Mouse (Mus musculus) hindbrain, embryonic 12.5 days (tissue): ENCODE results near the gene Gpd2. TPM values are rescaled to one million over a fixed set of nuclear protein-coding genes. Genes with fewer than 3 reads are reported as not detected.

Experiments used
- ATAC-seq: fragments of 200-750 bp; cut with Nextera tagmentation; 2 replicates; pipeline ENCODE4 v1.8.0; 2017; ENCODE audit warnings: moderate TSS enrichment; ENCODE audit not compliant: low FRiP score
- H3K27ac ChIP-seq: fragments of 300-500 bp; sonication (generic); 2 replicates; pipeline ENCODE4 v1.5.1; 2016; ENCODE audit warnings: mild to moderate bottlenecking
- H3K27me3 ChIP-seq: fragments of 300-500 bp; sonication (generic); 2 replicates; pipeline ENCODE4 v1.6.1; 2016; ENCODE audit warnings: mild to moderate bottlenecking
- H3K36me3 ChIP-seq: fragments of 300-500 bp; sonication (generic); 2 replicates; pipeline ENCODE4 v1.6.1; 2016; ENCODE audit warnings: mild to moderate bottlenecking
- H3K4me1 ChIP-seq: fragments of 300-500 bp; sonication (generic); 2 replicates; pipeline ENCODE4 v1.6.1; 2016
- H3K4me2 ChIP-seq: fragments of 300-500 bp; sonication (generic); replicated peaks from 2 replicates; pipeline ENCODE4 v1.6.1; 2016; ENCODE audit warnings: mild to moderate bottlenecking
- H3K4me3 ChIP-seq: fragments of 300-500 bp; sonication (generic); 2 replicates; pipeline ENCODE4 v1.5.1; 2016; ENCODE audit warnings: mild to moderate bottlenecking
- H3K9ac ChIP-seq: fragments of 300-500 bp; sonication (generic); 2 replicates; pipeline ENCODE4 v1.6.1; 2016; ENCODE audit warnings: mild to moderate bottlenecking, moderate library complexity
- H3K9me3 ChIP-seq: fragments of 300-500 bp; sonication (generic); replicated peaks from 2 replicates; pipeline ENCODE4 v1.6.1; 2016; ENCODE audit warnings: mild to moderate bottlenecking
- WGBS: fragments of 180-500 bp; shearing (Covaris S2); methylation state at CpG from one replicate; pipeline ENCODE4 v1.1.7; 2016; 5-methylcytosine and 5-hydroxymethylcytosine counted together
- polyA plus RNA-seq: library from polyadenylated mRNA; unstranded; fragments of >200 nt; fragmentation: Nextera tagmentation; extraction: Ambion mirVana; gene quantifications from 2 replicates; pipeline ENCODE4 v1.2.1, GENCODE M21; 2016

Gene Gpd2
- polyA plus RNA-seq, 1 experiment from 2014 or later, result 18.9 TPM

DNA sequence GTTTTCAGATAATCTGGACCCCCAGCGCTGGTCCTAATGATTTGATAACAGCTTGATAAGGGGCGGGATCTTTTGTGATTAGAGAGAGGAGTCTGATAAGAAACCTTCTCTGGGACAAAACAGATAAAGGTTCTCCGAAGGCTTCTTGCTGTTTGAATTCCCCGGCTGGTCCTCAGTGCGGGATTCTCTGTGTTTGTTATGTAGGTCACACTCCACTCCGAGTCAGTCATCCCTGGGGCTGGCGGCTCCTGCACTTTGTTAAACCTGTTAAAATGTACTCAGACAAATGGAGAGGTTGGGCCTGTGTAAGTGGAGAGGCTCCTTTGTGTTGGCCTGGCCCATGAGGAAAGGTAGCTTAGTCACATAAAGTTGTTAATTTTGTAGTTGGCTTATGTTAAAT is 91.9 kb downstream of the Gpd2 start:
- 71% methylated on average over 7 of the region's 7 CpGs for WGBS
- no peak overlapping the region for H3K27ac ChIP-seq
- H3K9me3 ChIP-seq, result no peaks in the 10 kb centered on the region
- H3K9ac ChIP-seq, result no peak overlapping the region
- H3K4me1 ChIP-seq, result no peaks in the 10 kb centered on the region
- H3K27me3 ChIP-seq, result peaks cover under 1% of the 10 kb centered on the region; the same call in 1 of the 2 replicates
- no peak overlapping the region for H3K4me2 ChIP-seq
- H3K36me3 ChIP-seq, result no peaks in the 10 kb centered on the region
- H3K4me3 ChIP-seq, result no peak overlapping the region
- ATAC-seq, result no peak

DNA sequence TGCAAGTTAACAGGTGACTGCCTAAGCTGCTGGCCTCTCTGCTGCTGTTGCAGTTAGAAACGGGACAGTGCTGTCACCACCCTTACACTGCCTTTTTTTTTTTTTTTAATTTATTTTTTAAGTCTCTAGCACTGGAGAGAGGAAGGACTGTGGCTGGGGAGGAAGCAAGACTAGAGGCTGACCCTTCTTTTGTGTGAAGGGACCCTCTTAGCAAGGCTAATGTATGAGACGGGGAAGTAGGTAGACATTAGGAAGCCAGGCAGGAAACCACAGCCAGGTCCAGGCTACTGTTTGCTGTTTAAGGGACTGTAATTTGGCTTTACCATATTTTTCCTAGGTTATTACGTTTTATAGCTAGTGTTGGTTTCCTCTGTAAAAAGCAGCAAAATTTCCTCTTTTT is 93.4 kb downstream of the Gpd2 start:
- 80% methylated on average over 3 of the region's 3 CpGs for WGBS
- H3K4me3 ChIP-seq, result no peak overlapping the region
- no peaks in the 10 kb centered on the region for H3K36me3 ChIP-seq
- H3K9me3 ChIP-seq, result no peaks in the 10 kb centered on the region
- ATAC-seq, result no peak
- no peak overlapping the region for H3K27ac ChIP-seq
- no peak overlapping the region for H3K4me2 ChIP-seq
- no peaks in the 10 kb centered on the region for H3K4me1 ChIP-seq
- no peak overlapping the region for H3K9ac ChIP-seq
- H3K27me3 ChIP-seq, result peaks cover 3% of the 10 kb centered on the region; the same call in 1 of the 2 replicates

GRCm38 (mm10) chr2:57331266-57331665 is 93.8 kb downstream of the Gpd2 start:
- Histone ChIP-seq H3K4me3 (no peak overlapping the region), H3K4me2 (no peak overlapping the region), H3K9me3 (no peaks in the 10 kb centered on the region), H3K27ac (no peak overlapping the region), H3K27me3 (peaks cover 3% of the 10 kb centered on the region; the same call in 1 of the 2 replicates), H3K9ac (no peak overlapping the region), H3K36me3 (no peaks in the 10 kb centered on the region), H3K4me1 (no peaks in the 10 kb centered on the region)
- ATAC-seq, result no peak
- 87% methylated on average over 8 of the region's 8 CpGs for WGBS

DNA sequence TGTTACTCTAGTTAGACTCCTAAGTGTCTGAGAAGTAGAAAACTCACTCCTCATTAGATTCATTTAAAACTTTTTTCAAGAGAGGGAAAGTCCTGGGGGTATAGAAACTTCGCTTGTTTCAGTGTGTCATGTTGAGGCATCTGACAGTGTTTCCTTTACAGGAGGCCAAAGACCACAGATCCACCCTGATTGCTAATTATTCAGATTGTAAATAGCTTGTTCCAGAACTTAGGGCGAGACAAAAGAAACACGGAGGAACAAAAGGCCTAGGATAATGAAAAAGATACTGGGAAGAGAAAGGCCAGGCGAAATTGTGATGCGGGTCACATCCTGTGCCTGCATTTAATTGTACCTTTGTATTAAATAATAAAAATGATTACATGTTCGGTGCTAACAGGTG is 96.0 kb downstream of the Gpd2 start:
- no peaks in the 10 kb centered on the region for H3K9me3 ChIP-seq
- H3K36me3 ChIP-seq, result no peaks in the 10 kb centered on the region
- ATAC-seq, result no peak
- no peak overlapping the region for H3K4me3 ChIP-seq
- no peak overlapping the region for H3K27ac ChIP-seq
- 69% methylated on average over 6 of the region's 6 CpGs for WGBS
- no peaks in the 10 kb centered on the region for H3K4me1 ChIP-seq
- peaks cover 3% of the 10 kb centered on the region; the same call in 1 of the 2 replicates for H3K27me3 ChIP-seq
- H3K4me2 ChIP-seq, result no peak overlapping the region
- H3K9ac ChIP-seq, result no peak overlapping the region

- Histone ChIP-seq H3K9me3 (no peaks in the 10 kb centered on the region), H3K36me3 (no peaks in the 10 kb centered on the region), H3K27ac (no peak overlapping the region), H3K4me1 (no peaks in the 10 kb centered on the region), H3K4me3 (no peak overlapping the region), H3K9ac (no peak overlapping the region), H3K27me3 (peaks cover 3% of the 10 kb centered on the region; the same call in 1 of the 2 replicates), H3K4me2 (no peak overlapping the region)
- no peak for ATAC-seq
- 91% methylated on average over 15 of the region's 15 CpGs for WGBS
Measured at GRCm38 (mm10) chr2:57335397-57335796, 98.0 kb downstream of the Gpd2 start.

- no peak overlapping the region for H3K9ac ChIP-seq
- peaks cover 3% of the 10 kb centered on the region; the same call in 1 of the 2 replicates for H3K27me3 ChIP-seq
- no peak for ATAC-seq
- no peaks in the 10 kb centered on the region for H3K9me3 ChIP-seq
- H3K4me1 ChIP-seq, result no peaks in the 10 kb centered on the region
- no peak overlapping the region for H3K4me2 ChIP-seq
- H3K27ac ChIP-seq, result no peak overlapping the region
- H3K36me3 ChIP-seq, result no peaks in the 10 kb centered on the region
- no peak overlapping the region for H3K4me3 ChIP-seq
- 91% methylated on average over 16 of the region's 16 CpGs for WGBS
Measured at GRCm38 (mm10) chr2:57338779-57339178, 101.3 kb downstream of the Gpd2 start.

GRCm38 (mm10) chr2:57342910-57343309 is 105.5 kb downstream of the Gpd2 start:
- H3K27me3 ChIP-seq, result no peaks in the 10 kb centered on the region
- H3K4me1 ChIP-seq, result no peaks in the 10 kb centered on the region
- WGBS, result 58% methylated on average over 1 of the region's 1 CpGs
- H3K9me3 ChIP-seq, result no peaks in the 10 kb centered on the region
- no peak for ATAC-seq
- H3K9ac ChIP-seq, result no peak overlapping the region
- no peaks in the 10 kb centered on the region for H3K36me3 ChIP-seq
- no peak overlapping the region for H3K4me3 ChIP-seq
- no peak overlapping the region for H3K27ac ChIP-seq
- no peak overlapping the region for H3K4me2 ChIP-seq

- no peaks in the 10 kb centered on the region for H3K4me1 ChIP-seq
- H3K9me3 ChIP-seq, result no peaks in the 10 kb centered on the region
- ATAC-seq, result peak; percentile 69; the same call in 1 of the 2 replicates
- no peaks in the 10 kb centered on the region for H3K36me3 ChIP-seq
- WGBS, result 66% methylated on average over 9 of the region's 9 CpGs
- H3K4me2 ChIP-seq, result no peak overlapping the region
- no peak overlapping the region for H3K4me3 ChIP-seq
- H3K9ac ChIP-seq, result no peak overlapping the region
- no peak overlapping the region for H3K27ac ChIP-seq
- no peaks in the 10 kb centered on the region for H3K27me3 ChIP-seq
Measured at GRCm38 (mm10) chr2:57350615-57351014, 113.2 kb downstream of the Gpd2 start.

DNA sequence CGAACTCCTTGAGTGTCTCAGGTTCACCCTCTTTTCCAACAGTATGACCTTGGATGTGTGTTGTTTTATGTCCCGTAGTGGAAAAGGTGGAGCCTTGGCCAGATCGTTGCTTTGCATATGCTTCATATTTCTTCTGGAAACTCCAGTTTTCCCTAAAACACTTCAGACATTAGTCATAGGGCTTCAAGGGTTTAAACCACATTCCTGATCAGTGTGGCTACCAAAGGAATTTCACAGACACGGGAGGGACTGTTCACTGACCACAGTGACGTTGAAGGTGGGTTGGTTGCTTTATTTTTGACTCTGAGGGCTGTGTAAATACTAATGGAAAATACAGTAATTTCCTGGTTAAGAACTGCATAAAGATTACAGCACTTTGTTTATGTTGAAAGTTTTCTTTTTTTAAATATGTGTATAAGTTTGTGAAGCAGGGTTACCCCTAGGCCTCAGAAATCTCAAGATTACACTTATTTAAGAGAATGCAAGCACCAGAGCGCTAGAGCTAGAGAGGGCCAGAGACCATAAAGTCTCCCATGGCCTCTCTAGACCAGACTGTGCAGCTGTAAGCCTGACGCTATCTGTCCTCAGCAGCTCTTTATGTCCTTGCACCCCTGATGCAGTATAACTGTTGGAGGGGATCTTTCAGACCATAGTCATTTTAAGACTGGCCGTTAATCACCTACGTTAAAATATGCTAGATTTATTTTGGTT is 116.4 kb downstream of the Gpd2 start:
- H3K9me3 ChIP-seq, result no peaks in the 10 kb centered on the region
- H3K36me3 ChIP-seq, result no peaks in the 10 kb centered on the region
- ATAC-seq, result no peak
- H3K4me3 ChIP-seq, result no peak overlapping the region
- H3K4me2 ChIP-seq, result no peak overlapping the region
- no peaks in the 10 kb centered on the region for H3K4me1 ChIP-seq
- WGBS, result 85% methylated on average over 9 of the region's 9 CpGs
- no peak overlapping the region for H3K27ac ChIP-seq
- H3K27me3 ChIP-seq, result no peaks in the 10 kb centered on the region
- no peak overlapping the region for H3K9ac ChIP-seq

GRCm38 (mm10) chr2:57354848-57355247 is 117.4 kb downstream of the Gpd2 start:
- no peaks in the 10 kb centered on the region for H3K9me3 ChIP-seq
- no peak overlapping the region for H3K27ac ChIP-seq
- no peaks in the 10 kb centered on the region for H3K36me3 ChIP-seq
- 75% methylated on average over 3 of the region's 3 CpGs for WGBS
- no peak overlapping the region for H3K4me2 ChIP-seq
- no peak for ATAC-seq
- H3K9ac ChIP-seq, result no peak overlapping the region
- H3K27me3 ChIP-seq, result no peaks in the 10 kb centered on the region
- H3K4me1 ChIP-seq, result no peaks in the 10 kb centered on the region
- H3K4me3 ChIP-seq, result no peak overlapping the region

- Histone ChIP-seq H3K27ac (no peak overlapping the region), H3K9me3 (no peaks in the 10 kb centered on the region), H3K4me1 (no peaks in the 10 kb centered on the region), H3K36me3 (no peaks in the 10 kb centered on the region), H3K4me2 (no peak overlapping the region), H3K9ac (no peak overlapping the region), H3K27me3 (no peaks in the 10 kb centered on the region), H3K4me3 (no peak overlapping the region)
- 79% methylated on average over 11 of the region's 12 CpGs for WGBS
- no peak for ATAC-seq
Measured at GRCm38 (mm10) chr2:57356222-57356822, 118.9 kb downstream of the Gpd2 start.

DNA sequence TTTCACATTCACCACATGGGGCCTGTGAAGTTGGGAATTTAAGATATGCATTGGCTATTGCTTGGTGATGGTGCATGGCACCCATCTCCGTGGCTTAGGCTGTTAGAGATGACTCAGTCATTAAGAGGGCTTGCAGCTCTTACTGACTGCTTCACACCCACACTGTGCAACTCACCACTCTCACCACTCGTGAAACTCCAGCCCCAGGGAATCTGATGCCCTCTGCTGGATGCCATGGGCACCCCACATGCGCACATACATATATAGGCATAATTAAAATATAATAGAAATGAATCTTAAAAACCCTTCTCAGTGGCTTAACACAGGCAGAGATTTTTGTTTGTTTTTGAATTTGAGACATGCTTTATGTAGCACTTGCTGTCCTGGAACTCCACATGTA is 125.1 kb downstream of the Gpd2 start:
- H3K4me3 ChIP-seq, result no peak overlapping the region
- WGBS, result 77% methylated on average over 3 of the region's 3 CpGs

GRCm38 (mm10) chr2:57374647-57375046 is 137.2 kb downstream of the Gpd2 start:
- Histone ChIP-seq H3K27me3 (no peaks in the 10 kb centered on the region), H3K9me3 (no peaks in the 10 kb centered on the region), H3K4me3 (no peak overlapping the region), H3K4me1 (peaks cover 21% of the 10 kb centered on the region), H3K36me3 (no peaks in the 10 kb centered on the region), H3K27ac (peak overlapping the region; percentile 24; the same call in 1 of the 2 replicates), H3K9ac (no peak overlapping the region), H3K4me2 (no peak overlapping the region)
- ATAC-seq, result no peak
- 29% methylated on average over 4 of the region's 4 CpGs for WGBS

More for the DNA sequence above, 125.1 kb downstream of the Gpd2 start:
- Histone ChIP-seq H3K4me1 (no peaks in the 10 kb centered on the region), H3K27ac (no peak overlapping the region), H3K27me3 (no peaks in the 10 kb centered on the region), H3K9ac (no peak overlapping the region), H3K9me3 (no peaks in the 10 kb centered on the region), H3K36me3 (no peaks in the 10 kb centered on the region), H3K4me2 (no peak overlapping the region)
- ATAC-seq, result peak; percentile 19; the same call in 1 of the 2 replicates
